Mouse (Mus musculus) small intestine, adult 2 months (tissue): ENCODE measurements around the gene Fbxl8. TPM values are rescaled to one million over a fixed set of nuclear protein-coding genes. Genes with fewer than 3 reads are reported as not detected.

Source experiments
- H3K27ac ChIP-seq: fragments of 200-500 bp; 2 replicates; pipeline ENCODE4 v1.5.1; 2012; ENCODE audit warnings: low read depth, low read length, control low read depth, inconsistent platforms; ENCODE audit not compliant: insufficient read depth
- H3K27me3 ChIP-seq: fragments of 200-500 bp; 2 replicates; pipeline ENCODE4 v1.6.1; 2012; ENCODE audit warnings: mild to moderate bottlenecking, moderate library complexity, low read length, inconsistent platforms; ENCODE audit not compliant: control insufficient read depth, insufficient read depth
- H3K36me3 ChIP-seq: fragments of 200-500 bp; 2 replicates; pipeline ENCODE4 v1.6.1; 2012; ENCODE audit warnings: mild to moderate bottlenecking, low read length, control low read depth, inconsistent platforms; ENCODE audit not compliant: control insufficient read depth, insufficient read depth
- H3K4me1 ChIP-seq: fragments of 200-500 bp; 2 replicates; pipeline ENCODE4 v1.6.1; 2012; ENCODE audit warnings: low read length, inconsistent platforms, mixed read lengths; ENCODE audit not compliant: control insufficient read depth, insufficient read depth, insufficient read length
- H3K4me3 ChIP-seq: fragments of 200-500 bp; 2 replicates; pipeline ENCODE4 v1.5.1; 2012; ENCODE audit warnings: low read depth, mild to moderate bottlenecking, control low read depth, inconsistent platforms, low read length, moderate library complexity
- CTCF ChIP-seq: fragments of 200-500 bp; IDR thresholded peaks from 2 replicates; pipeline ENCODE4 v1.5.1; 2012; ENCODE audit warnings: low read depth, mild to moderate bottlenecking, control low read depth, inconsistent platforms, low read length, moderate library complexity, mixed read lengths; ENCODE audit not compliant: insufficient replicate concordance, insufficient read length; ENCODE audit errors: extremely low read depth
- POLR2A ChIP-seq: fragments of 200-500 bp; IDR thresholded peaks from 2 replicates; pipeline ENCODE4 v1.6.1; 2012; ENCODE audit warnings: low read depth, mild to moderate bottlenecking, control low read depth, inconsistent platforms, low read length, moderate library complexity
- WGBS: fragments of 180-500 bp; shearing (Covaris S2); methylation state at CpG from one replicate; pipeline ENCODE4 v1.1.7; 2018; 5-methylcytosine and 5-hydroxymethylcytosine counted together
- polyA plus RNA-seq: library from polyadenylated mRNA; depleted of rRNA; stranded (reverse); fragments of >200 nt; gene quantifications from 2 replicates; pipeline ENCODE4 v1.2.3, GENCODE M21; 2012

Gene Fbxl8
- polyA plus RNA-seq, 1 experiment = 34.9 TPM

DNA sequence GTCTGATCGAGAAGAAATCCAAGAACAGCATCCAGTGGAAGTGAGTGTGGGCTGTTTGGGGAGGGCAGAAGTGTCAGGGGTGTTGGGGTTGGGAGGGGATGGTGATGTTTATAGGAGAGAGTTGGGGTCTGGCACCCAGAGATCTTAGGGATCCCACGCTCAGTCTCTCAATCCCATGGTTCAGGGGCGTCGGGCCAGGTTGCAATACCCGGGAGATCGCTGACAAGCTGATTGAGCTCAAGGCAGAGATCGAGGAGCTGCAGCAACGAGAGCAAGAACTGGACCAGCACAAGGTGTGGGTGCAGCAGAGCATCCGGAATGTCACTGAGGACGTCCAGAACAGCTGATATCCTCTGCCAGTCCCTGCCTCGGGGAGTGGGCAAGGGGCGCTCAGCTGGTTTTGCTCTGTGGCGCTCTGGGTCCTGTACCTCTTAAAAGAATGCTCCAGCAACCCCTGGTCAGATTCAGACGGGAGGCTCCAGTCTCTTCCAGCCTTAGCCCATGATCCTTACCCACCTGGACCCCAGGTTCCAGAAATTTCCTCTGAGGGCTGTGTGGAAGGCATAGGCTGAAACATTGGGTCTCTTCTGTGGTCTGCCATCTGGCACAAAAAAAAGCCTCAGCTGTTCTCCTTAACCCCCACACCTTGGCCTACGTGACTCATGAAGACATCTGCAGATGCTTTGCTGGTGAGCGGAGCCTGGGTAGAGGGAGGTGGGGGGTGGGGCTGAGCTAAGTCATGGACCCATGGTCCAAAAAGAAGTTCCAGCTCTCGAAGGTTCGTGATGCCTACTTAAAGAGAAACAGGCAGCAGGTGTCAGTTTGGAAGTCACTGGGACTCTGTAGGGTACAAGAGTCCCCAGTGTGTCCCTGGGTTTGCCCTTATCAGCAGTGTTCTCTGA lies 34.2 kb downstream of the Fbxl8 start:
- TF ChIP-seq POLR2A = no peak
- TF ChIP-seq CTCF = no peak
- Histone ChIP-seq H3K36me3 (peaks cover 32% of the 10 kb centered on the region), H3K27me3 (no peaks in the 10 kb centered on the region), H3K4me3 (peak overlapping the region; percentile 94), H3K4me1 (peaks cover 12% of the 10 kb centered on the region), H3K27ac (no peak overlapping the region)
- WGBS = 25% methylated on average over 18 of the region's 18 CpGs

GRCm38 (mm10) chr8:105299962-105300361 lies 35.5 kb downstream of the Fbxl8 start:
- Histone ChIP-seq H3K4me1 (peaks cover 17% of the 10 kb centered on the region), H3K36me3 (peaks cover 43% of the 10 kb centered on the region), H3K27me3 (no peaks in the 10 kb centered on the region), H3K4me3 (no peak overlapping the region), H3K27ac (no peak overlapping the region)
- 59% methylated on average over 8 of the region's 8 CpGs for WGBS
- TF ChIP-seq CTCF (no peak), POLR2A (no peak)

DNA sequence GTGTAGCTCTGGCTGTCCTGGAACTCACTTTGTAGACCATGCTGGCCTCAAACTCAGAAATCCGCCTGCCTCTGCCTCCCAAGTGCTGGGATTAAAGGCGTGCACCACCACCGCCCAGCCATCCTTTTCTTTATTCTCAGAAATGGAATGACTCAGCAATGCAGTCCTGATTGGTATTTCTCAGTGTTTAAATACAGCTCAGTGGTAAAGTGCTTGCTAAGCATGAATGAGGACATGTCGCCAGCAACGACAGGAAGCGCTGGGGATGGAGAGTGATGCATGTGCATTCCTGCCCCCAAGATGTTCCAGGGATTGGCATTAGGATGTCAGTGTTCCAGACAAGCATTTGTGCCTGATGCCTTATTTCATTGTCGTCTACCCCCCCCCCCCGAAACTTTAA lies 38.9 kb downstream of the Fbxl8 start:
- 78% methylated on average over 8 of the region's 8 CpGs for WGBS

GRCm38 (mm10) chr8:105303874-105304273 lies 39.4 kb downstream of the Fbxl8 start:
- Histone ChIP-seq H3K27ac (no peak overlapping the region), H3K36me3 (peaks cover 58% of the 10 kb centered on the region), H3K4me3 (no peak overlapping the region), H3K4me1 (peaks cover 12% of the 10 kb centered on the region), H3K27me3 (no peaks in the 10 kb centered on the region)
- TF ChIP-seq POLR2A (no peak), CTCF (no peak)
- WGBS = 79% methylated on average over 9 of the region's 9 CpGs

More for the DNA sequence above, 38.9 kb downstream of the Fbxl8 start:
- peaks cover 55% of the 10 kb centered on the region for H3K36me3 ChIP-seq
- no peak for TF ChIP-seq POLR2A
- TF ChIP-seq CTCF = no peak
- H3K4me3 ChIP-seq = no peak overlapping the region
- H3K27me3 ChIP-seq = no peaks in the 10 kb centered on the region
- H3K4me1 ChIP-seq = peaks cover 16% of the 10 kb centered on the region
- no peak overlapping the region for H3K27ac ChIP-seq

DNA sequence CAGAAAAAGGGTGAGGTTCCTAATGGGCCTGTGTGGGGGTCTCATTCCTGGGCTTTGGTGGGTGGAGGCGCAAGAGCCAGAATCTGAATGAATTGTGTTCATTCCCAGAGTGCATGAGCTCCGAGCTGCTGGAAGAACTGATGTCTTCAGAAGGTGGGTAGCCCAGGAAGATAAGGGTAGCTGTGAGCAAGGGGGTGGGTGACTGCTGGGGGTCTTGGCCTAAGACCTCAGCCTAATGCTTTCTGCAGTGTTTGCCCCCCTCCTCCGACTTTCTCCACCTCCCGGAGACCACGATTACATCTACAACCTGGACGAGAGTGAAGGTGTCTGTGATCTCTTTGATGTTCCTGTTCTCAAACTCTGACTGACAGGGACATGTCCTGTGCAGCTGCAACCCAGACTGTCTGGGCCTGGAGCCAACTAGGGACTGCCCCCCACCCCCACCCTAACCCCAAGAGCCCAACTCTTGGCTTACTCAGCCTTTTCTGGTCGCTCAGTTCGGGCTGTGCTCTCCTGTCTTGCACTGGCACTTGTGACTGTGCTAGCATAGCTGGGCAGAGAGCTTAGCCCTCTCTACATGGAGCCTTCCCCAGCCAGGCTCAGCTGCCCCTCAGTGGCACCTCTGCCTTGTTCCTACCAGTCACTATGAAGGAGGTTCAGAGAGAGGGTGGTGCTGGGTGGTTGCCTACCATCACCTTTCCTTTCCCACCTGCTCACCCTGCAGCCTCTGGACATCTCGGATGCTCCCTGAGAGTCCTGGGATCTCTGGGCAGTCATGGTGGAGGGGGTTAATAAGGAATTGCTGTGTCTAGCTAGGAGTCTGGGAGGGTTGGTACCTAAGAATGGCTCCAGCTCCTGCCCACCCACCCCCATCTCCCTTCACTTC lies 40.1 kb downstream of the Fbxl8 start:
- 46% methylated on average over 9 of the region's 9 CpGs for WGBS
- Histone ChIP-seq H3K4me1 (peaks cover 11% of the 10 kb centered on the region), H3K4me3 (no peak overlapping the region), H3K36me3 (peaks cover 60% of the 10 kb centered on the region), H3K27ac (no peak overlapping the region), H3K27me3 (no peaks in the 10 kb centered on the region)
- TF ChIP-seq POLR2A (no peak), CTCF (no peak)

DNA sequence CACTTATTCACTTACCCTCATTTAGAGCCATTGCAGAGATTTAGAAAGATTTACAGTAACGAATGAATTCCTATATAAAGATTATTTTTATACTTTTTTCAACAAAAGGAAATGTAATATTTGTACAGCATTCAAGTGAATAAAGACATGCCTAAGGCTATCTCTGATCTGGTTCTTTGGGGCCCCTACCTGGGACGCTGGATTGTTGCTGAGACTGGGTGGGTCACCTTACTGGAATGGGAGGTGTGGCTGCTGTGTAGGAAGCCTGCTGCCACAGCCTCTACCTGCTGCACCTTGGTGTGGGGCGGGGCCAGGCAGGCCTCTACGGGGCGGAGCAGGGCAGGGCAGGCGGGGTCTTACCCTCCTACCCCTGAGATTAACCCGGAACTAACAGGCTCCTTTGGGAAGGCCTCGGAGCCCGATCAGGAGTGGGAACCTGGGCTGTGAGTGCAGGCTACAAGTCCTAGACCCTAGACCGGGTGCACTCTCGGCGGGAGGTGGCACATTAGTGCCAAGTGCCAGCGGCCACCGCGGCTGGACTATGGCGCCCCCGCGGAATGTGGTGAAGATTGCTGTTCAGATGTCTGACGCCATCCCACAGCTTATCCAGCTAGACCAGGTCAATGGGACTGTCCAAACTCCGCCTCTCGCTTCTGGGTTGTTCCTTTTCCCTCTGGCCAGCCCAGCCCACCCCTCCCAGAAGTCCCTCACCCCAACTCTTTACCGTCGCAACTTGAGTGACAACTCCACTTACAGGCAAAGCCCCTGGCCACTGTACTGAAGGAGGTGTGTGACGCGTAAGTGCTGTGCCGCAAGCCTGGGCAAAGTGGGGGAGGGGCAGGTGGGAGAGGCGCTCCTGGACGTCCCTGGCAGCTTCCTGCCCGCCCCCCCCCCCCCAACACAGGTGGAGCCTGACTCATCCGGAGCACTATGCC lies 41.0 kb downstream of the Fbxl8 start, which contains the start of gene Elmo3:
TSS of gene Elmo3 (plus strand) at position 391 of the 935 bp plus-strand sequence.
- Histone ChIP-seq H3K4me1 (peaks cover 9% of the 10 kb centered on the region), H3K27ac (peak within 1 kb of the TSS; percentile 89), H3K36me3 (peaks cover 57% of the 10 kb centered on the region), H3K27me3 (no peaks in the 10 kb centered on the region), H3K4me3 (peak within 1 kb of the TSS; percentile 92)
- 7% methylated on average over 30 of the region's 30 CpGs for WGBS
- peak; percentile 72; the same call in 1 of the 2 replicates for TF ChIP-seq POLR2A
- no peak for TF ChIP-seq CTCF
